Mouse (Mus musculus): ENCODE results near the gene Spice1.

DNA sequence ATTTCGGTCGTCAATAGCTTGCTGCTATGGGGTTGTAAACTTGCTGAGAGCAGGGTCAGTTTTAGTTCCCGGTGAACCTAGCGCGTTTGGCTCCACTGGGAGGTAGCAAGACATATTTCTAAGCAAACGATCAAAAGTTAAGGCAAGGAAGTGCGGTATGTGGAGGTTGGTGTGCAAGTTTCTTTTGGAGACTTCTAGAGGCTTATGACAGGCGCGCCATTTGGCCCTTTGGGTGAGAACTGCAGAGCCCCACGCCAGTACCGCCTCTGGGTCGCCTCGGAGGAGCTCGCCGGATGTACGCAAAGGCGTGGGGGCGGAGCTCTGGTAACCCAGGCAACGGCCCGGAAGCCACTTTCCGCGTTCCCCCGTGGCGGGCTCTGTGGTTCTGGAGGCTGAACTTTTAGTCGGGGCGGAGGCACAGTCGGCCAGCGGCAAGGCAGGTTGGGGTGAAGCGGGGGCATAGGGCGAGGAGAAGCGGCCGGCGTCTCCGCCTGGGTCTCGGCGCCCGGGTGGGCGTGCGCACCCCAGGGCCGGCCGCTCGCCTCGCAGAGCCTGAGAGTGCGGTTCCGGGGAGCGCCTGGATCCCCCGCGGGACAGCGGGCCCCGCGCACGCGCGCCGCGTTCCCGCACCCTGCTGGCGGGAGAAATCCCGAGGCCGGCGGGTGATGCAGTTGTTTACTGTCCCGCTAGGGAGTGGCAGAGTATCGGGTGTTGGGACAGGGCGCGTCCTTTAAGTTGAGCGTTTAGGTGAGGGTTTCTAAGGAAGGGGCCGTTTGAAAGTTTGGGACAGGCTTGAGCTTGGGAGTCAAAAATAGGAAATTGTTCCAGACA is at the start of gene Spice1:
- TF ChIP-seq CTCF (conservative IDR thresholded peaks at IDR 0.05; ENCODE audit: low read length): no peak
- no peak for TF ChIP-seq POU5F1 (IDR thresholded peaks at IDR 0.05; ENCODE audit: borderline replicate concordance, low read length)

All from E14TG2a.4 (cell line).